Mouse (Mus musculus) midbrain, embryonic 16.5 days (tissue): ENCODE measurements around the gene Kank1. TPM values are rescaled to one million over a fixed set of nuclear protein-coding genes. Genes with fewer than 3 reads are reported as not detected.

Experiments
- ATAC-seq: fragments of 200-750 bp; cut with Nextera tagmentation; 2 replicates; pipeline ENCODE4 v1.8.0; 2017; ENCODE audit warnings: moderate TSS enrichment
- H3K27ac ChIP-seq: fragments of 300-500 bp; sonication (generic); 2 replicates; pipeline ENCODE4 v1.5.1; 2014; ENCODE audit warnings: mild to moderate bottlenecking, low read length, mixed read lengths
- H3K27me3 ChIP-seq: fragments of 300-500 bp; sonication (generic); 2 replicates; pipeline ENCODE4 v1.6.1; 2014; ENCODE audit warnings: low read depth, low read length, mixed read lengths; ENCODE audit not compliant: control insufficient read depth, insufficient read depth
- H3K36me3 ChIP-seq: fragments of 300-500 bp; sonication (generic); 2 replicates; pipeline ENCODE4 v1.6.1; 2014; ENCODE audit warnings: mild to moderate bottlenecking, low read length, moderate library complexity, mixed read lengths; ENCODE audit not compliant: control insufficient read depth, insufficient read depth
- H3K4me1 ChIP-seq: fragments of 300-500 bp; sonication (generic); 2 replicates; pipeline ENCODE4 v1.6.1; 2014; ENCODE audit warnings: mild to moderate bottlenecking, low read length, mixed read lengths; ENCODE audit not compliant: control insufficient read depth, insufficient read depth
- H3K4me2 ChIP-seq: fragments of 300-500 bp; sonication (generic); 2 replicates; pipeline ENCODE4 v1.6.1; 2014; ENCODE audit warnings: mild to moderate bottlenecking, low read length, mixed read lengths
- H3K4me3 ChIP-seq: fragments of 300-500 bp; sonication (generic); 2 replicates; pipeline ENCODE4 v1.5.1; 2014; ENCODE audit warnings: low read depth, mild to moderate bottlenecking, low read length, moderate library complexity, mixed read lengths
- H3K9ac ChIP-seq: fragments of 300-500 bp; sonication (generic); 2 replicates; pipeline ENCODE4 v1.6.1; 2014; ENCODE audit warnings: low read depth, low read length, mixed read lengths
- H3K9me3 ChIP-seq: fragments of 300-500 bp; sonication (generic); replicated peaks from 2 replicates; pipeline ENCODE4 v1.6.1; 2014; ENCODE audit warnings: mild to moderate bottlenecking, low read length, mixed read lengths; ENCODE audit not compliant: control insufficient read depth, poor library complexity, severe bottlenecking
- WGBS: fragments of 180-500 bp; shearing (Covaris S2); extraction: QIAGEN DNeasy Blood & Tissue Kit; methylation state at CpG from one replicate; pipeline ENCODE4 v1.1.7; 2014; 5-methylcytosine and 5-hydroxymethylcytosine counted together
- polyA plus RNA-seq: library from polyadenylated mRNA; unstranded; fragments of >200 nt; fragmentation: Nextera tagmentation; extraction: Ambion mirVana; gene quantifications from 2 replicates; pipeline ENCODE4 v1.2.1, GENCODE M21; 2015

The Kank1 gene
- polyA plus RNA-seq, 1 experiment from 2014 or later, result 8.4 TPM

- no peaks in the 10 kb centered on the region for H3K36me3 ChIP-seq
- H3K27ac ChIP-seq, result no peak overlapping the region
- H3K4me3 ChIP-seq, result no peak overlapping the region
- no peak overlapping the region for H3K9ac ChIP-seq
- ATAC-seq, result no peak
- no peaks in the 10 kb centered on the region for H3K27me3 ChIP-seq
- no peak overlapping the region for H3K4me2 ChIP-seq
- WGBS, result 81% methylated on average over 6 of the region's 6 CpGs
- H3K9me3 ChIP-seq, result no peaks in the 10 kb centered on the region
- H3K4me1 ChIP-seq, result no peaks in the 10 kb centered on the region
These were observed 201.5 kb downstream of the Kank1 start for GRCm38 (mm10) chr19:25438246-25438645.

GRCm38 (mm10) chr19:25439807-25440206, 203.0 kb downstream of the Kank1 start:
- H3K9me3 ChIP-seq, result no peaks in the 10 kb centered on the region
- H3K36me3 ChIP-seq, result no peaks in the 10 kb centered on the region
- H3K27me3 ChIP-seq, result no peaks in the 10 kb centered on the region
- ATAC-seq, result no peak
- H3K9ac ChIP-seq, result no peak overlapping the region
- no peak overlapping the region for H3K27ac ChIP-seq
- no peak overlapping the region for H3K4me2 ChIP-seq
- no peaks in the 10 kb centered on the region for H3K4me1 ChIP-seq
- H3K4me3 ChIP-seq, result no peak overlapping the region
- 63% methylated on average over 6 of the region's 6 CpGs for WGBS

- Histone ChIP-seq H3K4me2 (no peak overlapping the region), H3K9ac (no peak overlapping the region), H3K9me3 (no peaks in the 10 kb centered on the region), H3K36me3 (no peaks in the 10 kb centered on the region), H3K27me3 (peaks cover 1% of the 10 kb centered on the region; the same call in 1 of the 2 replicates), H3K27ac (no peak overlapping the region), H3K4me3 (no peak overlapping the region), H3K4me1 (no peaks in the 10 kb centered on the region)
- 87% methylated on average over 4 of the region's 4 CpGs for WGBS
- no peak for ATAC-seq
These were observed 204.0 kb downstream of the Kank1 start for GRCm38 (mm10) chr19:25440736-25441135.

GRCm38 (mm10) chr19:25445054-25445453, 208.3 kb downstream of the Kank1 start:
- peaks cover 3% of the 10 kb centered on the region; the same call in 1 of the 2 replicates for H3K27me3 ChIP-seq
- no peaks in the 10 kb centered on the region for H3K9me3 ChIP-seq
- no peaks in the 10 kb centered on the region for H3K36me3 ChIP-seq
- H3K9ac ChIP-seq, result no peak overlapping the region
- H3K27ac ChIP-seq, result no peak overlapping the region
- no peak overlapping the region for H3K4me3 ChIP-seq
- 22% methylated on average over 7 of the region's 7 CpGs for WGBS
- ATAC-seq, result no peak
- no peak overlapping the region for H3K4me2 ChIP-seq
- no peaks in the 10 kb centered on the region for H3K4me1 ChIP-seq

- ATAC-seq, result no peak
- H3K27ac ChIP-seq, result no peak overlapping the region
- H3K9ac ChIP-seq, result no peak overlapping the region
- WGBS, result 68% methylated on average over 8 of the region's 8 CpGs
- peaks cover 3% of the 10 kb centered on the region; the same call in 1 of the 2 replicates for H3K27me3 ChIP-seq
- no peak overlapping the region for H3K4me3 ChIP-seq
- H3K36me3 ChIP-seq, result no peaks in the 10 kb centered on the region
- no peak overlapping the region for H3K4me2 ChIP-seq
- H3K4me1 ChIP-seq, result no peaks in the 10 kb centered on the region
- H3K9me3 ChIP-seq, result no peaks in the 10 kb centered on the region
These were observed 209.1 kb downstream of the Kank1 start for GRCm38 (mm10) chr19:25445842-25446241.

- H3K27me3 ChIP-seq, result peaks cover 3% of the 10 kb centered on the region; the same call in 1 of the 2 replicates
- H3K4me2 ChIP-seq, result no peak overlapping the region
- ATAC-seq, result no peak
- no peak overlapping the region for H3K9ac ChIP-seq
- H3K4me3 ChIP-seq, result no peak overlapping the region
- WGBS, result 88% methylated on average over 2 of the region's 2 CpGs
- no peaks in the 10 kb centered on the region for H3K9me3 ChIP-seq
- H3K27ac ChIP-seq, result no peak overlapping the region
- no peaks in the 10 kb centered on the region for H3K4me1 ChIP-seq
- H3K36me3 ChIP-seq, result no peaks in the 10 kb centered on the region
These were observed 209.9 kb downstream of the Kank1 start for GRCm38 (mm10) chr19:25446683-25447082.

- Histone ChIP-seq H3K36me3 (no peaks in the 10 kb centered on the region), H3K4me3 (no peak overlapping the region), H3K9ac (no peak overlapping the region), H3K4me1 (no peaks in the 10 kb centered on the region), H3K9me3 (no peaks in the 10 kb centered on the region), H3K27ac (no peak overlapping the region), H3K27me3 (peaks cover 3% of the 10 kb centered on the region; the same call in 1 of the 2 replicates), H3K4me2 (no peak overlapping the region)
- WGBS, result 67% methylated on average over 5 of the region's 5 CpGs
- ATAC-seq, result no peak
These were observed 210.6 kb downstream of the Kank1 start for GRCm38 (mm10) chr19:25447373-25447772.

GRCm38 (mm10) chr19:25450869-25451629, 214.3 kb downstream of the Kank1 start:
- Histone ChIP-seq H3K27ac (no peak overlapping the region), H3K27me3 (no peaks in the 10 kb centered on the region), H3K9me3 (no peaks in the 10 kb centered on the region), H3K4me2 (no peak overlapping the region), H3K9ac (no peak overlapping the region), H3K4me1 (no peaks in the 10 kb centered on the region), H3K36me3 (no peaks in the 10 kb centered on the region), H3K4me3 (no peak overlapping the region)
- WGBS, result 50% methylated on average over 11 of the region's 11 CpGs
- ATAC-seq, result no peak; the same call in 1 of the 2 replicates

- no peaks in the 10 kb centered on the region for H3K4me1 ChIP-seq
- 81% methylated on average over 5 of the region's 5 CpGs for WGBS
- H3K36me3 ChIP-seq, result no peaks in the 10 kb centered on the region
- H3K27ac ChIP-seq, result no peak overlapping the region
- no peak overlapping the region for H3K4me2 ChIP-seq
- ATAC-seq, result no peak
- H3K4me3 ChIP-seq, result no peak overlapping the region
- H3K27me3 ChIP-seq, result no peaks in the 10 kb centered on the region
- no peak overlapping the region for H3K9ac ChIP-seq
- no peaks in the 10 kb centered on the region for H3K9me3 ChIP-seq
These were observed 216.4 kb downstream of the Kank1 start for GRCm38 (mm10) chr19:25453146-25453545.
